Mouse (Mus musculus) kidney, embryonic 14.5 days (tissue): ENCODE results near the gene Kcnt2. TPM values are rescaled to one million over a fixed set of nuclear protein-coding genes. Genes with fewer than 3 reads are reported as not detected.

Experiments
- ATAC-seq: fragments of 200-750 bp; cut with Nextera tagmentation; 2 replicates; pipeline ENCODE4 v1.8.0; 2017; ENCODE audit warnings: moderate number of reproducible peaks, mild to moderate bottlenecking, moderate TSS enrichment, moderate library complexity; ENCODE audit not compliant: low FRiP score, low TSS enrichment
- H3K27ac ChIP-seq: fragments of 300-500 bp; sonication (generic); 2 replicates; pipeline ENCODE4 v1.5.1; 2014; ENCODE audit warnings: low read depth, mild to moderate bottlenecking, low read length, moderate library complexity, mixed read lengths
- H3K27me3 ChIP-seq: fragments of 300-500 bp; sonication (generic); 2 replicates; pipeline ENCODE4 v1.6.1; 2014; ENCODE audit warnings: mild to moderate bottlenecking, low read length; ENCODE audit not compliant: control insufficient read depth, insufficient read depth
- H3K36me3 ChIP-seq: fragments of 300-500 bp; sonication (generic); 2 replicates; pipeline ENCODE4 v1.6.1; 2014; ENCODE audit warnings: low read length, mixed read lengths; ENCODE audit not compliant: control insufficient read depth, insufficient read depth
- H3K4me1 ChIP-seq: fragments of 300-500 bp; sonication (generic); 2 replicates; pipeline ENCODE4 v1.6.1; 2014; ENCODE audit warnings: low read length, mixed read lengths; ENCODE audit not compliant: control insufficient read depth, insufficient read depth
- H3K4me2 ChIP-seq: fragments of 300-500 bp; sonication (generic); replicated peaks from 2 replicates; pipeline ENCODE4 v1.6.1; 2014; ENCODE audit warnings: low read depth, mild to moderate bottlenecking, low read length
- H3K4me3 ChIP-seq: fragments of 300-500 bp; sonication (generic); 2 replicates; pipeline ENCODE4 v1.5.1; 2014; ENCODE audit warnings: mild to moderate bottlenecking, low read length
- H3K9ac ChIP-seq: fragments of 300-500 bp; sonication (generic); 2 replicates; pipeline ENCODE4 v1.6.1; 2014; ENCODE audit warnings: low read depth, mild to moderate bottlenecking, low read length, moderate library complexity
- H3K9me3 ChIP-seq: fragments of 300-500 bp; sonication (generic); 2 replicates; pipeline ENCODE4 v1.6.1; 2016; ENCODE audit warnings: low read length; ENCODE audit not compliant: control insufficient read depth
- WGBS: fragments of 180-500 bp; shearing (Covaris S2); extraction: QIAGEN DNeasy Blood & Tissue Kit; methylation state at CpG from one replicate; pipeline ENCODE4 v1.1.7; 2014; 5-methylcytosine and 5-hydroxymethylcytosine counted together
- polyA plus RNA-seq: library from polyadenylated mRNA; unstranded; fragments of >200 nt; fragmentation: Nextera tagmentation; extraction: Ambion mirVana; gene quantifications from 2 replicates; pipeline ENCODE4 v1.2.1, GENCODE M21; 2014

Kcnt2 gene
- polyA plus RNA-seq, 1 experiment from 2014 or later, result 4.8 TPM

DNA sequence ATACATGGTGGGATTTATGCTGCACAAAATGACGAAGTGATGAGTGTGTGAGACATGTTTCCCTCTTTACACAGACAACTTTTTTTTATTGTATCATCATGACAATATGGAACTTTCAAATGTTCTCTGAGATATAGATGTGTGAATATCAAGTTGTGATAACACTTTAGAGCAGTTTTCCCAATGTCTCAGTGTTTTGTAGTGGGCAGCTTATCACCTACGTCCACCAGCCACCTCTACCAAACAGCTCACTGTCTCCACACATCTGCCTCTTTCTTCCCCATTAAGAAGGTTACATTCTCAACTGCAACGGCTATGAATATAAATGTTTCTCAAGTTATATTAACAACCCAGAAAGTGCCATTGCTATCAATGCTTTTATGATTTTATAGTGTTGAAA lies 27.7 kb downstream of the Kcnt2 start:
- no peaks in the 10 kb centered on the region for H3K36me3 ChIP-seq
- H3K4me1 ChIP-seq, result no peaks in the 10 kb centered on the region
- H3K9ac ChIP-seq, result no peak overlapping the region
- no peak overlapping the region for H3K4me3 ChIP-seq
- no peaks in the 10 kb centered on the region for H3K9me3 ChIP-seq
- 88% methylated on average over 3 of the region's 3 CpGs for WGBS
- no peaks in the 10 kb centered on the region for H3K27me3 ChIP-seq
- no peak overlapping the region for H3K4me2 ChIP-seq
- no peak overlapping the region for H3K27ac ChIP-seq
- ATAC-seq, result no peak

DNA sequence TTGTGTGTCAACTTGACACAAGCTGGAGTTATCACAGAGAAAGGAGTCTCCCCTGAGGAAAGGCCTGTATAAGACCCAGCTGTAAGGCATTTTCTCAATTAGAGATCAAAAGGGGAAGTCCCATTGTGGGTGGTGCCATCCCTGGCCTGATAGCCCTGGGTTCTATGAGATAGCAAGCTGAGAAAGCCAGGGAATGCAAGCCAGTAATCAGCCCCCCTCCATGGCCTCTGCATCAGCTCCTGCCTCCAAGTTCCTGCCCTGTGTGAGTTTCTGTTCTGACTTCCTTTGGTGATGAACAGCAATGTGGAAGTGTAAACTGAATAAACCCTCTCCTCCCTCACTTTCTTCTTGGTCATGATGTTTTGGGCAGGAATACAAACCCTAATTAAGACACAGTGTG lies 29.9 kb downstream of the Kcnt2 start:
- Histone ChIP-seq H3K4me3 (no peak overlapping the region), H3K9ac (no peak overlapping the region), H3K27me3 (no peaks in the 10 kb centered on the region), H3K9me3 (no peaks in the 10 kb centered on the region), H3K4me1 (no peaks in the 10 kb centered on the region), H3K27ac (no peak overlapping the region), H3K4me2 (no peak overlapping the region), H3K36me3 (no peaks in the 10 kb centered on the region)
- no peak for ATAC-seq

DNA sequence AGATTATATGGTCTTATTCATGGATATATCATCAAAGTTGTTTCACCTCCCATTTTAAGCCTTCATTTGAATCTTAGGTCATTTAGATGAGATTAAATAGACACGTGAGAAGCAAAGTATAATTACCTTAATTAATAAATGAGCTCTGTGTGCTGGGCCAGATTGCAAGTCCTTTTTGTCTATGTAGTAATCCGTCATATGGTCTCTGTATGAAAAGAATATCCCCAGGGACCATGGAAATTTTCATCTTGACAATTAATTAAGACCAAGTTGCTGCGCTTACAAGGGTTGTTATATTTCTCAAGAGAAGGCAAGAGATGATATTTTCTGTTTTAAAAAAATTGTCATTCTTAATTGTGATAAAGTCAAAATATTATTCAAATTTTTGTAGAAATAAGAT lies 47.2 kb downstream of the Kcnt2 start:
- no peaks in the 10 kb centered on the region for H3K4me1 ChIP-seq
- H3K36me3 ChIP-seq, result no peaks in the 10 kb centered on the region
- no peaks in the 10 kb centered on the region for H3K27me3 ChIP-seq
- H3K9me3 ChIP-seq, result no peaks in the 10 kb centered on the region
- no peak overlapping the region for H3K9ac ChIP-seq
- no peak overlapping the region for H3K4me2 ChIP-seq
- no peak overlapping the region for H3K27ac ChIP-seq
- no peak overlapping the region for H3K4me3 ChIP-seq
- WGBS, result 90% methylated on average over 3 of the region's 3 CpGs
- ATAC-seq, result no peak

DNA sequence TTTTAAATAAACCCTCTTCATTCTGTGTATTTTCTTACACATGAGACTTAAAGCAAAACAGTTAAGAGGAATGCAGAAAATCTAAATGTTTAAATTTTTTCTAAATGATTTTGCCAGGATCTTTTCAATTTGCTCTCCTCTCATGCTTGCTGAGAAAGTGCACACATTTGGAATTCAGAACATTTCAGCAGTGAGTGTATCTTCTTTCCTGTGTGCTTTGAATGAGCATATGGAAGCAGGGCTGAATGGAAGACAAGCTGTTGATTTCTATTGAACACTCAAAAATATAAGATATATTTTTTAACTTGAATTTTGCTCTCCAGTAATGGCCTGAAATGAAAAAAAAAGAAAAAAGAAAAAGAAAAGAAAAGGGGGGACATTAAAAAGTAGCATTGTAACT lies 49.5 kb downstream of the Kcnt2 start:
- Histone ChIP-seq H3K27ac (no peak overlapping the region), H3K9ac (no peak overlapping the region), H3K36me3 (no peaks in the 10 kb centered on the region), H3K4me2 (no peak overlapping the region), H3K4me3 (no peak overlapping the region), H3K4me1 (no peaks in the 10 kb centered on the region), H3K9me3 (no peaks in the 10 kb centered on the region), H3K27me3 (no peaks in the 10 kb centered on the region)
- no peak for ATAC-seq

DNA sequence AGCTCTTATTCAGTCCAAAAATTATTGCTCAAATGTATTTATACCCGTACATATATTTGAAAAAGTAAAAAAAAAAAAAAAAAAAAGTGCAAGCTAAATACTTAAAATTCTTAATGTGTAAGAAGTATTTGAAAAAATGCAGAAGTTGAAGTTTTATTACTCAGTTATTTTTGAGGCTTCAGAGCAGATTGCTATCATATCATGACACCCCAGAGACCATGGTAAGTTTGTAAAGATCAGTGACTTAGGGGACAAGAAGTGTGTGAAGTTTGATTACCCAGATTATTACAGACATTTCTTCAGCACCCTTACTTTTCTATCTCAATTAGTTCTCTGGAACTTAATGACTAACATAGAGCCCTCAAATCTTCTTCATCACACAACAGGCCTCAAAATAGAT lies 58.3 kb downstream of the Kcnt2 start:
- H3K27me3 ChIP-seq, result no peaks in the 10 kb centered on the region
- H3K4me2 ChIP-seq, result no peak overlapping the region
- no peak for ATAC-seq
- 95% methylated on average over 1 of the region's 1 CpGs for WGBS
- H3K4me1 ChIP-seq, result no peaks in the 10 kb centered on the region
- peaks cover 7% of the 10 kb centered on the region for H3K9me3 ChIP-seq
- H3K27ac ChIP-seq, result no peak overlapping the region
- no peak overlapping the region for H3K9ac ChIP-seq
- H3K4me3 ChIP-seq, result no peak overlapping the region
- H3K36me3 ChIP-seq, result no peaks in the 10 kb centered on the region

DNA sequence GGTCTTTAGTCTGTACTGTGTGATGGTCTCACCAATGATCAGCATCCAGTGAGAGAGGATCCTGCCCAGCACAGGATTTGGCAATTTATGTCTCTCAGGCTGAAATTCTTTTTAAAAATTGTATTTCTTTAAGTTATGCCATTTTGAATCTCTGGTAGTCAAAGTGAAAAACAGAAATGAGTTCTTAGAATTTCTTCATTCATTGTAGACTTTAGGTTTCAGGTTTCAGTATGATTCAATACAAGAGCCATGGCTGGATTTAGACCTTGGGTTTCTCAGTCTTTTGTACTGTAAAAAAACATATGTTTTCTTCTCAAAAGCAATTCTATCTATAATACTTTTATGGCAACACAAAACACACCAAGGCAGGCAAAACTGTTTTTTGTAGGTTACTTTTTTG lies 59.4 kb downstream of the Kcnt2 start:
- no peak overlapping the region for H3K9ac ChIP-seq

DNA sequence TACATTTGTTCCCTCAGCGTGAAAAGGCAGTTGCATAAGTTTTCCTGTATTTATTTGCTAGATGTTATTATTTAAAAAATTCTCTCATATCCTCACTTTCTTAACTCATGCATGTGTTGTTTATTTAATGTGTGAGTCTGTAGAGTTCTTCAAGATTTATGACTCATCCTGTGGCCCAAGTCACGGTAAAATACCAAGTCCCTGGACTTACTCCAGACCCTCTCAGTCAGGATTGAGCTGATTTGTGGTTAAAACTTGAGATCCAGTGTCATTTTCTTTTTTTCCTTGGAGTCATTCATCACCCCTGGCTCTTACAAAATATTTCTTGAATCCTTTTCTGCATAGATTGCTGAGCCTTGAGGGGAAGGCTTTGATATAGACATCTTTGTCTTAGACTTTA lies 60.4 kb downstream of the Kcnt2 start:
- Histone ChIP-seq H3K36me3 (no peaks in the 10 kb centered on the region), H3K27me3 (no peaks in the 10 kb centered on the region), H3K27ac (no peak overlapping the region), H3K4me1 (no peaks in the 10 kb centered on the region), H3K4me2 (no peak overlapping the region), H3K4me3 (no peak overlapping the region), H3K9me3 (peaks cover 6% of the 10 kb centered on the region), H3K9ac (no peak overlapping the region)
- 45% methylated on average over 2 of the region's 2 CpGs for WGBS
- peak; percentile 66; the same call in 1 of the 2 replicates for ATAC-seq

More for the DNA sequence above, 59.4 kb downstream of the Kcnt2 start:
- Histone ChIP-seq H3K36me3 (no peaks in the 10 kb centered on the region), H3K4me3 (no peak overlapping the region), H3K9me3 (peaks cover 7% of the 10 kb centered on the region), H3K4me2 (no peak overlapping the region), H3K4me1 (no peaks in the 10 kb centered on the region), H3K27me3 (no peaks in the 10 kb centered on the region), H3K27ac (no peak overlapping the region)
- ATAC-seq, result no peak

DNA sequence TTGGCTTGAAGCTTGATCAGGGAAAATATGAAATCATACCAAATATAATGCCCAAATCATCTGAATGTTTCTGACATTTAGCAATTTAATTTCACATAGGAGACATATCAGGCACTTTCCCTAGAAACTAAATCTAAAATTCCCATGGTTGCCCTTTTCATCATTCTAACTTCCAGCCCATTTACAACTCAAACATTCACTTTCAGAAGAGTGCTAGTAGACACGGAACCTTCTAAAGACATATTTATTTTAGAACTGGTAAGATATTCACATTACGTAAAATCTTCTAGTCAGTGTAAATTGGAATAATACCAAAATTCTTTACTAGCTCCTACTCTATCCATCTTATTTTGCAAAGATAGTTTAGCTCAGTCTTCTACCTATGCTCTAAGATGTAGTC lies 64.8 kb downstream of the Kcnt2 start:
- no peak overlapping the region for H3K9ac ChIP-seq
- no peaks in the 10 kb centered on the region for H3K36me3 ChIP-seq
- no peak overlapping the region for H3K4me2 ChIP-seq
- H3K27ac ChIP-seq, result no peak overlapping the region
- no peaks in the 10 kb centered on the region for H3K4me1 ChIP-seq
- H3K4me3 ChIP-seq, result no peak overlapping the region
- H3K27me3 ChIP-seq, result no peaks in the 10 kb centered on the region
- ATAC-seq, result no peak
- no peaks in the 10 kb centered on the region for H3K9me3 ChIP-seq
- WGBS, result 91% methylated on average over 2 of the region's 2 CpGs

DNA sequence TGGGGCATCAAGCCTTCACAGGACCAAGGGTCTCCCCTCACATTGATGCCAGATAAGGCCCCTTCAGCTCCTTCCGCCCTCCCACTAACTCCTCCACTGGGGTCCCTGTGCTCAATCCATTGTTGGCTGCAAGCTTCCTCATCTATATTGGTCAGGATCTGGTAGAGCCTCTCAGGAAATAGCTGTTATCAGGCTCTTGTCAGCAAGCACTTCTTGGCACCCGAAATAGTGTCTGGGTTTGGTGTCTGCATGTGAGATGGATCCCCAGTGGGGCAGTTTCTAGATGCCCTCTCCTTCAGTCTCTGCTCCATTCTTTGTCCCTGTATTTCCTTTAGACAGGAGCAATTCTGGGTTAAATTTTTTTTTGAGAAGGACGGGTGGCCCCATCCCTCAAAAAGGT lies 79.1 kb downstream of the Kcnt2 start:
- no peak overlapping the region for H3K4me2 ChIP-seq
- H3K36me3 ChIP-seq, result no peaks in the 10 kb centered on the region
- no peak for ATAC-seq
- H3K9me3 ChIP-seq, result no peaks in the 10 kb centered on the region
- no peak overlapping the region for H3K9ac ChIP-seq
- H3K4me1 ChIP-seq, result no peaks in the 10 kb centered on the region
- H3K27me3 ChIP-seq, result no peaks in the 10 kb centered on the region
- WGBS, result 81% methylated on average over 3 of the region's 3 CpGs
- no peak overlapping the region for H3K4me3 ChIP-seq
- no peak overlapping the region for H3K27ac ChIP-seq

DNA sequence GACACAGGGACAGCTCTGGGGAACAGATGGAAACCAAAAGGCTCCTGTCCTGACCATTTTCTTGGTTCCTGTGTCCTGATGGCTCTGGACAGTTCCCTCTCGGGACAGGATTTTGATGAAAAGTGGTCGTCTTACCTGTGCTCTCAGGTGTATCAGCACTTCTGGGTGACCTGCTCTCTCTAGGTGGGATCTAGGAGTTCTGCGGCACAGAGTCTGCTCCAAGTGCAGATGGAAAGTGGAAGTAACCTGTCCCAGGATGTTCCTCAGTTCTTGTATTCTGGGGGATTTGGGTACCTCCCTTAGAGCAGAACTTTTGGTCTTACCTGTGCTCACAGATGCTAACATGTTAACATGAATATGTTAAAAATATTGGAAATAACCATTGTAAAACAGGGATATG lies 80.8 kb downstream of the Kcnt2 start:
- 89% methylated on average over 3 of the region's 3 CpGs for WGBS
- no peaks in the 10 kb centered on the region for H3K27me3 ChIP-seq
- H3K4me2 ChIP-seq, result no peak overlapping the region
- no peaks in the 10 kb centered on the region for H3K36me3 ChIP-seq
- no peak overlapping the region for H3K4me3 ChIP-seq
- H3K9ac ChIP-seq, result no peak overlapping the region
- H3K27ac ChIP-seq, result no peak overlapping the region
- no peaks in the 10 kb centered on the region for H3K9me3 ChIP-seq
- no peaks in the 10 kb centered on the region for H3K4me1 ChIP-seq
- no peak for ATAC-seq
